Mouse (Mus musculus) layer of hippocampus, postnatal 10 days (tissue): ENCODE results near the gene Afap1. TPM values are rescaled to one million over a fixed set of nuclear protein-coding genes. Genes with fewer than 3 reads are reported as not detected.

ENCODE experiments used
- DNase-seq, 2 experiments: peaks; one replicate each; pipeline ENCODE4 v3.0.0; 2021; ENCODE audit warnings: low spot score in 2 of 2
- total RNA-seq, 2 experiments: library from RNA; stranded (reverse); gene quantifications; 2 replicates each; pipeline ENCODE4 v1.2.3; 2021

Afap1 gene
- total RNA-seq, 2 experiments from 2014 or later = 100 to 113 TPM

DNA sequence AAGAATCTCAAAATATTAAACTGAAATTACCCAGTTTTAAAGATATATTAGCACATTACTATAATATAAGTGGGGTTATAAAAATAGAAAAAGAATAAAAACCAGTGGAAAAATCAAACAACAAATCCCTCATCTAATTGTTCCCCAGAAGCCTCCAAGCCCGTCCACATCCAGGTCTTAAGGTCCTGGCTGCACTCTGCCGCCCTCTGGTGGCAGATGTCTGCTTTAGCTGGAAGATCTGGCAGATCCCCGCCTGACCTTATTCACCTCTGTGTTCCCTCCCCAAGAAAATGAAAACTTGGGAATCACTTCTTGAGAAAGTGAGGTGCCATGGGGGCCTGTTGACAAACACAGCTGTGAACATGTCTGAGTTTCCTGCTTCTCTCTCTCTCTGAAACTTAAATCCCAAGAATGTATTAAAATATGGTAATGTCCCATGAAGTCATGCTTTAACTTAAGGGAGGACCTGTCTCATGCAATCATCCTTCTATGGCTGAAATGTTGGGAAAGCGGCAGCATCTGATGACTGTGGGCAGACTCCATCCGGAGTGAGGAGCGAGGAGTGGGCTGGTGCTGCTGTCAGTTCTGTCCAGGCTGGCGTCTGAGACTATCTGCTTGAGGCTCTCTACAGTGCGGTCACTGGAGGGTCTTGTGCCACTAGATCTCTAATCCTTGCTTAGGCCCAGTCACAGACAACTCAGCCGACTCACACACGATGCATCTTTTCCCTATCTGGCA lies 78.9 kb downstream of the Afap1 start:
- peak; percentile 65 to 74 for DNase-seq

GRCm38 (mm10) chr5:35972739-35973138 lies 79.6 kb downstream of the Afap1 start:
- no peak for DNase-seq

GRCm38 (mm10) chr5:35973800-35974199 lies 80.7 kb downstream of the Afap1 start:
- DNase-seq = no peak

DNA sequence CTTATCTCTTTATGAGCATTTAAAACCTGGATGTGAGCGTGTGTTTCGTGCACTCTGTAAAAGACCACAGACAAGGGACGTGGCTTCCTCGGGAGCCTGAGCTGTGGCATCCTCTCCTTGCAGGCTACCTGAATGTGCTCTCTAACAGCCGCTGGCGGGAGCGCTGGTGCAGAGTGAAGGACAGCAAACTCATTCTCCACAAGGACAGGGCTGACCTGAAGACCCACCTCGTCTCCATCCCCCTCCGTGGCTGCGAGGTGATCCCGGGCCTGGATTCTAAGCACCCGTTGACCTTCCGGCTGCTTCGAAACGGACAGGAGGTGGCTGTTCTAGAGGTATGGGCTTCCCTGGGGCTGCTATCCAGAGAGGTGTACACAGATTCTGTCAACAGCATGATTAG lies 81.1 kb downstream of the Afap1 start:
- DNase-seq = no peak

- peak; percentile 82 to 83 for DNase-seq
Observed at GRCm38 (mm10) chr5:35975681-35976080, 82.6 kb downstream of the Afap1 start.

DNA sequence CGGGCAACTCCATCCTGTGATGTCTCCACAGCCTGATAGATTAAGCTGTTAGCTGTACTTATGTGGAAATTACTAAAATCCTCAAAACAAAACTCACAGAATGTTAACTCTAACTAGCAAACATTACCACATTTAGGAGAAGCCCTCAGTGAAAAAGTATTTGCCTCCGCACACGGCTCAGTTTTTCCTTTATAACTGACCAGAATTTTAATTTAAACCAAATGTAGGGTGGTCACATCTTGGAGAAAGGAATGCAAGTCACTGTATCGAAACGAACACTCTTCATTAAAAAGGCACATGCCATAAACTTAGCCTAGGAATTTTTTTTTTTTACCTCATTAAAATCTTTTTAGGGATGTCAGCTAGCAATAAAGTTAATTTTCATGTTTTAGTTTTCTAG lies 87.4 kb downstream of the Afap1 start:
- DNase-seq = no peak

- DNase-seq = no peak
Observed at GRCm38 (mm10) chr5:35981341-35981740, 88.2 kb downstream of the Afap1 start.

- DNase-seq = peak; percentile 92 to 94
Observed at GRCm38 (mm10) chr5:35981976-35982375, 88.9 kb downstream of the Afap1 start.

DNA sequence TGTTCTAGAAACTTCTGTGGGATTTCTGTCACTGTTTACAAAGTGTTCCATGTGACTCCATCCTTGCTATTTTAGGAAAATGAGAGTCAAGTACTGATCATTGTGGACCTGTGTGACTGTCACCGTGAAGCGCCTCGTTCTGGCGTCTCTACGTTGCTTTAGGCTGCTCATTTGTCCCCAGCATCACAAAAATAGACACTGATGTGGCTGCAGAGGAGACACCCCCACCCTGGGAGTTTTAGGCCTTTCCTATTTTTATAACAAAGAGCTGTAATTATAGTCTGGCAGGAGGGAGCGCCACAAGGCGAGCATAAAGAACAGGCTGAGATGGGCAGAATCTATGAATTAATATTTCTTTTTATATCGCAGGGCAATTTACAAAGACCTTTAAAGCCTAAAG lies 92.5 kb downstream of the Afap1 start:
- no peak for DNase-seq

DNA sequence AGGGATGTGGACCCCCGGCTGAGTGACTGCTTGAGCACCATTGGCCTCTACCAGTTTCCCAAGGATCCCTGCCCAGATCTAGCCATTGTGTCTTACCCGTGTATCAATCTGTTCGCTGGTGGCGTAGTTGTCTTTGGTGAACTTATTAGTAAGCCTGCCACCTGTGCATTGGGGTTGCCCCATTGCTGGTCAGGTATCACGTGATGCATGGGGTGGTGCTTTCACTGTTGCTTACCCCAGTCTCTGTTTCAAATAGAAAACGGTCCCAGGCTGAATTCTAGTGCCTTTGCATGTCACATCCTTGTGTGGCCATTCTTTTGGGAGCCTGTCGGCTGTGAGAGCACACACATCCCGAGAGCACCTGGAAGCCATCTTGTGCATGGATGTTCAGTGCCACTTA lies 95.0 kb downstream of the Afap1 start:
- no peak for DNase-seq

GRCm38 (mm10) chr5:35989506-35989905 lies 96.4 kb downstream of the Afap1 start:
- no peak for DNase-seq

GRCm38 (mm10) chr5:35989986-35990735 lies 97.0 kb downstream of the Afap1 start:
- no peak for DNase-seq

GRCm38 (mm10) chr5:36003797-36004196 lies 110.7 kb downstream of the Afap1 start:
- no peak for DNase-seq

DNA sequence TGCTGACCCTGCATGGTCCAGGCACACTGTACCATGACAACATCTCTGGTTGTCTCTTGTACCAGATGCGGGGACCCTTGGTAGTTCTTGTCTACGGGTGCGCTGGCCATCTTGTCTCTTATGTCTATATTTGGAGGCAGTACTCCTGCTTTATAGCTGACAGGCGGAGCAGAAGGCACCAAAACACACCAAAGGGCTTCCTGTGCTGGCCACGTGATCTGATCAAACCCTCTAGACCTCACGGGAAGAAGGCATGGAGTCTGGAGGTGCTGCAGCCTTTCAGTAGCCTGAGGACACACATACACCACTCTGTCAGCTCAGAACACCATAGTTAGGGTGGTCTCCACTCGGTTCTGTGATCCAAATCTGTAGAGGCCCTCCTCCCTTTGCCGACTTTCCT lies 113.0 kb downstream of the Afap1 start:
- no peak for DNase-seq

- no peak for DNase-seq
Observed at GRCm38 (mm10) chr5:36006586-36006985, 113.5 kb downstream of the Afap1 start.

- DNase-seq = peak; percentile 41 to 47
Observed at GRCm38 (mm10) chr5:36007649-36008048, 114.5 kb downstream of the Afap1 start.

GRCm38 (mm10) chr5:36009405-36009804 lies 116.3 kb downstream of the Afap1 start:
- DNase-seq = no peak

DNA sequence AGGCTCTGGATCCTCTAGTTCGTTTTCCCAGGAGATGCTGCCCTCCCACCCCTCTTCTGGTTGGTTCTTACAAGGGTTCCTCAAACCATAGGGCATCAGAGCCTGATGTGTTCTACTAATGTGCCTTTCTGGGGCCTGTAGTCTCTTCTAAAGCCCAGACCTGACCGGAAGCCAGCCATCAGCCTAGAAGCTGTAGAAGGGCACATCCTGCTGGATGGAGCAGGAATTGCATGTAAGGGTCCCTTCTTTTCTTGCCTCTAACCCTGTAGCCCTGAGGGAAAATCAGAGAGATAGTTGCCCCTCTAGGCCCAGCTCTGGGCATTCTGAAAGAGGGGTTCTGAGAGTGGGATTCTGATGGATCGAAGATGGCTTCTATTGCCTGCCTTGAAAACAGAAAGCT lies 125.2 kb downstream of the Afap1 start:
- no peak for DNase-seq

DNA sequence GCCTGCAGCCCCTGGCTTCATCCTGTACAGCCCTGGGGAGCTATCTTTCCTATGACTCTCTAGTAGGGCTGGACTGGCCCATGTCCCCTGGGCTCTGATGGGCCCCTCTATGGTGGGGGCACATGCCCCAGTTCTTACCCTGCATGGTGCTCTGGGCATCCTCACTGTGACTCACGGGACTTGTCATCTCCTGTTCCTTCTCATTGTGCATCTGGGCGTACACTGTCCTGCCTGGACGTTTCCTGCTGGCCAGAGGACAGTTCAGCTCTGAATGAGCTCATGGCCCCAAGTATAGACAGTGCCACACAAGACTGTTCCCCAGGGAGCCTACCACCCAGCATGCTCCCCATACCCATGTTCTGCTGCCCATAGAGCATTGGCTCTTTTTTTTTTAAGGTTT lies 128.0 kb downstream of the Afap1 start:
- no peak for DNase-seq

DNA sequence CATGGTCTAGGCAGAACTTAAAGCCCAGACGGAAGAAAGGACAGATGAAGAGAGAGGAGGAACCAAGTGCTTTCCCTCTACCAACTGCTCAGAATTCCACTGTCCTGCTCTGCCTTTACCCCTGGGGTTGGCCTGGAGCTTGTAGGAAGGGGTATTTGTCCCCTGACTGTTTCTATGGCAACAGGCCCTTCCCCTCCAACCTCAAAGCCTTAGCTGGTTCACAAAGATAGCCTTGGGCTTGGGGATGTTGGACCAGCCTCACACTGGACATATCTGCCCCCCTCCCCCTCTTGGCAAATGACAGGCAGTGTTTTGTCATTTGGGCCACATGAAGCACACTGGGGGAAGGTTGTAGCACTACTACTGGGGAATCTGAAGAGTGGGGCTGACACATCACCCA lies 129.2 kb downstream of the Afap1 start:
- no peak for DNase-seq

DNA sequence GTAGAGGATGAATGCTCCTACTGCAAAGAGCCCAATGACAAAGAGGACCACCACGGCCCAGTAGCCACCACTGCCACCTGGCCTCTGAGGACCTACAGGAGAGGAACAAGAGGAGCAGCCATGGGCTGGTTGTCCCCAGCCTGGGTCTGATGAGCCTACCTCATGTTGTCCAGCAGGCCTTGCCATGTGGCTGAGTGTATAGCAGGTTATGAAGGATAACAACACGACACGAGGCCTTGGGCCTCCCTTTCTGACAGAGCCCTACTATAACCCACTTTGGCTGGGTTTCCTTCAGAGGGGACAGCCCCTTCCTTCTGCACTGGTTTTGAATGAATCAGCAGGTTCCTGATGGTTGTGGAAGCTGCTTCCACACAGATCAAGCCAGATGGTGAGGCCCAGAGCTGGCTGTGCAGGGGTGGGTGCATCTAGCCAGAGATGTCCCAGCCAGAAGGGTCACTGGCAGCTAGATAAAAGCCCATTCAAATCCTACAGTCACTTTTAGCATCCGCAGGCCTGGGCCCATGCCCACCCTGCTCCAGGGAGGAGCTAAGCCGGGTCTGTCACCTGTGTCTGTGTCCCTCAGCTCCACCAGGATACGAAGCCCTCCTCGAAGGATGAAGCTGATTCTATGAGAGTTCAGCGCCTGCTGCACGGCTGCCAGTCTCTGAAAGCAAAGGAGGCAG lies 131.0 kb downstream of the Afap1 start:
- DNase-seq = no peak

GRCm38 (mm10) chr5:36025076-36025475 lies 132.0 kb downstream of the Afap1 start:
- no peak for DNase-seq
